Mouse (Mus musculus) stomach, embryonic 15.5 days (tissue): ENCODE measurements around the gene Tmem176b. TPM values are rescaled to one million over a fixed set of nuclear protein-coding genes. Genes with fewer than 3 reads are reported as not detected.
A peak's percentile ranks its signal among the peaks of the same experiment; 100 is the strongest.

Experiments used
- ATAC-seq: fragments of 200-750 bp; cut with Nextera tagmentation; 2 replicates; pipeline ENCODE4 v1.8.0; 2017; ENCODE audit warnings: low read depth, moderate number of reproducible peaks, moderate TSS enrichment; ENCODE audit not compliant: insufficient read depth, low FRiP score
- H3K27ac ChIP-seq: fragments of 300-500 bp; sonication (generic); 2 replicates; pipeline ENCODE4 v1.5.1; 2015; ENCODE audit warnings: mild to moderate bottlenecking, inconsistent platforms
- H3K27me3 ChIP-seq: fragments of 300-500 bp; sonication (generic); replicated peaks from 2 replicates; pipeline ENCODE4 v1.6.1; 2015; ENCODE audit warnings: inconsistent platforms
- H3K36me3 ChIP-seq: fragments of 300-500 bp; sonication (generic); 2 replicates; pipeline ENCODE4 v1.6.1; 2015; ENCODE audit warnings: inconsistent platforms
- H3K4me1 ChIP-seq: fragments of 300-500 bp; sonication (generic); 2 replicates; pipeline ENCODE4 v1.6.1; 2015; ENCODE audit warnings: inconsistent platforms
- H3K4me2 ChIP-seq: fragments of 300-500 bp; sonication (generic); 2 replicates; pipeline ENCODE4 v1.6.1; 2015; ENCODE audit warnings: mild to moderate bottlenecking, inconsistent platforms
- H3K4me3 ChIP-seq: fragments of 300-500 bp; sonication (generic); replicated peaks from 2 replicates; pipeline ENCODE4 v1.5.1; 2015; ENCODE audit warnings: inconsistent platforms
- H3K9ac ChIP-seq: fragments of 300-500 bp; sonication (generic); 2 replicates; pipeline ENCODE4 v1.6.1; 2015; ENCODE audit warnings: inconsistent platforms
- H3K9me3 ChIP-seq: fragments of 300-500 bp; sonication (generic); 2 replicates; pipeline ENCODE4 v1.6.1; 2016; ENCODE audit warnings: inconsistent platforms
- WGBS: fragments of 180-500 bp; shearing (Covaris S2); methylation state at CpG from one replicate; pipeline ENCODE4 v1.1.7; 2015; 5-methylcytosine and 5-hydroxymethylcytosine counted together
- polyA plus RNA-seq: library from polyadenylated mRNA; unstranded; fragments of >200 nt; fragmentation: Nextera tagmentation; extraction: Ambion mirVana; gene quantifications from 2 replicates; pipeline ENCODE4 v1.2.1, GENCODE M21; 2015

The Tmem176b gene
- polyA plus RNA-seq, 1 experiment from 2014 or later, result 315 TPM

DNA sequence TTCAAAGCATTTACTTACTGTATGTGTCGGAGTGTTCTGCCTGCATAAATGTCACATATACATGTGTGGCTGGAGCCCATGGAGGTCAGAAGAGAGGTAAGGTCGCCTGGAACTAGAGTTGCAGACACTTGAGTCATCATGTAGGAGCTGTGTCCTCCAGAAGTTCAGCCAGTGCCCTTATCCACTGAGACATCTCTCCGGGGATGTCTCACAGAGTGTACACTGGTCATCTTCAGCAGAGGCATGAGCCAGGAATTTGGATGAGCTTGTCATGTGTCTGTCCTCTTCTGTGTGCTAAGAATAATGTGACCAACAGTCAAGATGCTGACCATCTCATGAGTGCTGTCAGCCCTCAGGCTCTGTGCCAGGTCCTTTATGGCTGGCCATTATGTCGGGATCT lies 21.5 kb upstream of the Tmem176b start:
- H3K27me3 ChIP-seq, result no peaks in the 10 kb centered on the region
- H3K36me3 ChIP-seq, result no peaks in the 10 kb centered on the region
- H3K4me3 ChIP-seq, result no peak overlapping the region
- peaks cover 2% of the 10 kb centered on the region; the same call in 1 of the 2 replicates for H3K4me1 ChIP-seq
- no peak for ATAC-seq
- H3K9ac ChIP-seq, result no peak overlapping the region
- no peaks in the 10 kb centered on the region for H3K9me3 ChIP-seq
- WGBS, result 75% methylated on average over 4 of the region's 4 CpGs
- H3K27ac ChIP-seq, result no peak overlapping the region
- H3K4me2 ChIP-seq, result no peak overlapping the region

DNA sequence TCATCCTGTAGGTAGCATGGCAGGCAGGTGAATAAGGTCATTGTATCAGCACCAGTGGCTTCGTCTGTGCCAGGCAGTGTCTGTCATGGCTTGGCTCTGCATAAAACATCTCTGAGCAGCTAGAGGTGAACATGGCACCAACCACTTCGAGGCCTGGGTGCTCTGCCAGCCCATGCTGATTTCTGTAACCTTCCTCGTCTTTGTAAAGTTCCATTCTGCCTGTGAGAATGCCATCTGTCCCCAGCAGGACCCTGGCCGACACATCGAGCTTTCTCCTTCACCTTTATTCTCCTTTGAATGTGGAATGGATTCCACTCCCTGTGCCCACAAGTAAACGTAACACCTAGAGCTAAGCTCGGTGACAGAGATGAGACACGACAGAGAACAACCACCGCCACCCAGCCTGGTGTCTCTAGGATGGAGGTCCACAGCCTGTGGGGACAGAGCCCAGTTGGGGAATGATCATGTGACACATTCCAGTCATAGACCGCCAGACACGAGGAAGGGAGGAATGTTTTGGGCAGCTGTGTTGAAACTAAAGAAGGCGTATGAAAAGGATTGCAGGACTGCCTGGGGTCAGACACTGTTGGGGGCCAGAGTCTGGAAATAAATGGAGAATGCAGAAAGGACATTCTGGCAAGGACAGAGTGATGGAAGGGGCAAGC lies 20.5 kb upstream of the Tmem176b start:
- no peak overlapping the region for H3K9ac ChIP-seq
- no peak overlapping the region for H3K4me2 ChIP-seq
- H3K9me3 ChIP-seq, result no peaks in the 10 kb centered on the region
- H3K4me1 ChIP-seq, result peaks cover 2% of the 10 kb centered on the region; the same call in 1 of the 2 replicates
- ATAC-seq, result no peak
- 78% methylated on average over 12 of the region's 12 CpGs for WGBS
- H3K4me3 ChIP-seq, result no peak overlapping the region
- no peaks in the 10 kb centered on the region for H3K27me3 ChIP-seq
- no peak overlapping the region for H3K27ac ChIP-seq
- no peaks in the 10 kb centered on the region for H3K36me3 ChIP-seq

DNA sequence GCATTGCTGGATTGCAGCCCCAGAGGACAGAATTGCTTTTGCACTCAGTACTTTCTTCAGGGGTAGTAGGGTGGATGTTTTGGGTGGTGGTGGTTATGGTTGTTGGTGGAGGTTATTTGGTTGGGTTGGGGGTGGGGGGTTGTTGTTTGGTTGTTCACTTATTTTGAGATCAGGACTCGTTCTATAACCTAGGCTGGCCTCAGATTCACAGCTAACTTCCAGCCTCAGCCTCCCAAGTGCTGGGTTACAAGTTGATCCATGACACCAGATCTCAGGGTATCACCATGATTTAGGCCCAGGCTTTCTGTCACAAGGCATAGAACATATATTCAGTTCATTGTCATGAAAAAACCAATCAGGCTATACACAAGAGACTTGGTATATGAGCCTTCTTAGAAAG lies 19.6 kb upstream of the Tmem176b start:
- WGBS, result 92% methylated on average over 1 of the region's 1 CpGs
- Histone ChIP-seq H3K4me2 (no peak overlapping the region), H3K27me3 (no peaks in the 10 kb centered on the region), H3K9me3 (no peaks in the 10 kb centered on the region), H3K36me3 (no peaks in the 10 kb centered on the region), H3K4me1 (peaks cover 2% of the 10 kb centered on the region; the same call in 1 of the 2 replicates), H3K27ac (no peak overlapping the region), H3K9ac (no peak overlapping the region), H3K4me3 (no peak overlapping the region)
- ATAC-seq, result no peak

DNA sequence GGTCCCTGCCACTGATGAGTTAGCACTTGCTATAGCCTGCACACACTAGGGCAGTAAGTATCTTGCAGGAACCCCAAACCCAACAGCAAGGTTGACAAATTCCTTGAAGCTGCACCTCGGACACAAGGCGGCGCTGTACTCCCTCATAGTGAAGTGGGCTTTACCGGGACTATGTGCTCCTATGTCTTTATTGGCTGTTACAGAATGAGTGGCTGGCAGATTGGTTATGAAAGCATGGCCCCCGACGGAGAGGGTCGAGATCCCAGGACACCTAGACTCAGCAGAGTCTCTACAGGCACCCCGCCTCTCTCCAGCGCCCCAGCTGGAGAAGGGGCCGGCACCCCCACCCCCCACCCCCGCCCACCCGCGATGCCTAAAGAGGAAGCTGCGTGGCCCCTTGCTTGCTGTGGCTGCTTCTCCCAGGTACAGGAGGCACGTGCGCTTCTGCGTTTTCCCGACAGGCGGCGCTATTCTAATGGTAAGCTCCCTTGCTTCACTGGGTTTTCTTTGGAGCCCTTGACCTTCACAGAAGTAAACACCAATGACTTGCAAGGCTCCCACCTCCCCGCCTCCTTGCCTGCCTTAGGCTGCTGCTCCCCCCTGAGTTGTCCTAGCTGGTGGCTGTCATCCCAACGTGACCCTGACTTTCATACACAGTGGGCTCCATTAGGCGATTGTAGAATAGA lies 19.0 kb upstream of the Tmem176b start:
- Histone ChIP-seq H3K27ac (no peak overlapping the region), H3K27me3 (no peaks in the 10 kb centered on the region), H3K9me3 (no peaks in the 10 kb centered on the region), H3K4me3 (peak overlapping the region; percentile 26), H3K9ac (no peak overlapping the region), H3K4me1 (peaks cover 2% of the 10 kb centered on the region; the same call in 1 of the 2 replicates), H3K4me2 (peak overlapping the region; percentile 52), H3K36me3 (no peaks in the 10 kb centered on the region)
- peak; percentile 42; the same call in 1 of the 2 replicates for ATAC-seq
- WGBS, result 11% methylated on average over 23 of the region's 23 CpGs

DNA sequence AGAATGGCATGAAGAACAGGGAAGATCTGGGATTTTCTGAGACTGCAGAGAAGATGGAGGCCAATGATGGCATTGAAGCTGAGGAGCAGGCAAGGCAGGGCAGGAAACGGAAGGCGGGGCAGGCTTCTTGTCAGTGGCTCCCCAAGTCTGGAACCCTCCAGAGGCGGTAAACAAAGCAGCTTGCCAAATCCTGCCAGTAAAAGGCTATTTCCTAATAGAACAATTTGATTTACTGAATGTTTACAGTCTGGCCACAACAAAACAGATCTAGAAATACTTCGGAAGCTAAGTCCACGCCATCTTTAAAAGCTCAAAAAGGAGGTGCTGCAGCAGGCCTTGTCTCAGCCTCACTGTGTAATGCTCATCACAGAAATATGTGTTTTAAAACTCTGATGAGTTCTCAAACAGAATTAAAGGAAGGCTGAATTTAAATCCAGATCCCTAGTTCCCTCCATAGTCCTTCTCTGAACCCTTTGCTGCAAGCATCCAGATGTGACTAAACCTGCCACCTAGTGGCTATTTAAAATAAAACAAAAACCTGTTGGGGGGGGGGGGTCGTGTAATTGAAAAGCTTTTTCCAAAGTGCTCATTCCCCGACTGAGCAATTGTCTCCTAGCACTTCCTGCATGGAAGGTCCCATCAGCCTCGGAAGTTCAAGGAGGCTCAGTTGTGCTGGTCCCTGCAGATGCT lies 16.5 kb upstream of the Tmem176b start:
- H3K4me1 ChIP-seq, result peaks cover 2% of the 10 kb centered on the region; the same call in 1 of the 2 replicates
- H3K9ac ChIP-seq, result no peak overlapping the region
- H3K27ac ChIP-seq, result no peak overlapping the region
- no peak overlapping the region for H3K4me3 ChIP-seq
- no peaks in the 10 kb centered on the region for H3K36me3 ChIP-seq
- no peak overlapping the region for H3K4me2 ChIP-seq
- H3K27me3 ChIP-seq, result no peaks in the 10 kb centered on the region
- ATAC-seq, result no peak
- no peaks in the 10 kb centered on the region for H3K9me3 ChIP-seq
- WGBS, result 41% methylated on average over 8 of the region's 8 CpGs

DNA sequence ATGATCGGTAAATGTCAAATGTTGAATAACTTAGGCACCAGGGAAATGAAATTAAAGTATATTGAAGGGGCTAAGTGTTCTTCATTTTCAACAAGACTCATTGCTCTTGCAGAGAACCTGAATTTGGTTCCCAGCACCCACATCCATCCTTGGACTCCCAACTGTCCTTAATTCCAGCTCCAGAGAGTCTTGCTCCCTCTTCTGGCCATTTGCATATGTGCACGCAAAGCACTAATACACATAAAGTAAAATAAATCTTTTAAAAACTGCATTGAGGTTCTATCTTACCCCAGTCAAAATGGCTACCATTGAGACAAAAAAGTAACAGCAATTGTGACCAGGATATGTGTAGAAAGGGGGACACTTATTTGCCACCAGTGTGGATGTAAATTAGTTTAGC lies 12.9 kb upstream of the Tmem176b start:
- H3K4me3 ChIP-seq, result no peak overlapping the region
- H3K27me3 ChIP-seq, result no peaks in the 10 kb centered on the region
- H3K9ac ChIP-seq, result no peak overlapping the region
- no peak overlapping the region for H3K4me2 ChIP-seq
- 99% methylated on average over 2 of the region's 2 CpGs for WGBS
- peaks cover 2% of the 10 kb centered on the region; the same call in 1 of the 2 replicates for H3K4me1 ChIP-seq
- H3K9me3 ChIP-seq, result no peaks in the 10 kb centered on the region
- H3K27ac ChIP-seq, result no peak overlapping the region
- H3K36me3 ChIP-seq, result no peaks in the 10 kb centered on the region
- no peak for ATAC-seq

DNA sequence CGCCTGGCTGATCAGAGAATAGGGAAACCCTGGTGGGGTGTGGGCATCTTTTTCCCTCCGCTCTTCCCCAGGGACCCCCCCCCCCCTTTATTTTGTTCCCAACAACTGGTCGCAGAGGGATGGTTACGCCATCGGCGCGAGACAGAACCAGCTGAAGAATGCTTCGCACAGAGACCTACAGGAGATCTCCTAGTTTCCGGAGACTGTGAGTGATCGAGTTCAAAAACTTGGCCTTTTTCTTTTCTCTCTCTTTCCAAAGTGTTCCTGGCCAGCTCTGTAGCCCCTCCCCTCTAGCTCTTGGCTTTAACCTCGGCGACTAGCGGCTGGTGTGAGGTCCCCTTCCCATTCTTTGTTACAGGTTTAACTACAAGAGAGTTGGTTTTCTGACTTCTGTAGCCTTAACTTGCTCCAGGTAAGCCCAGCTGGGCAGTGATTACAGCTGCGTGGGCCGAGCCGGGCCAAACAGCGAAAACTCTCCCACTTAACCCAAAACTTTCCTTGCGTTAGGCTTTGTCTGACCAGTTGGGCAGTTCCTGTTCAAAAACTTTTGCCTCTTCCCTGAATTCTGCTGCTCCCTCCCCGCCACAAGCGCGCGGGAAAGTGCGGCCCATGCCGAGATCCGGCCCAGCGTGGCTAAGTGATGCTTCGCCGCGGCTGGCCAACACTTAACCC lies 10.7 kb upstream of the Tmem176b start:
- no peaks in the 10 kb centered on the region for H3K27me3 ChIP-seq
- H3K9me3 ChIP-seq, result no peaks in the 10 kb centered on the region
- ATAC-seq, result peak; percentile 50; the same call in 1 of the 2 replicates
- no peak overlapping the region for H3K9ac ChIP-seq
- peak overlapping the region; percentile 89 for H3K27ac ChIP-seq
- H3K36me3 ChIP-seq, result no peaks in the 10 kb centered on the region
- under 1% methylated on average over 29 of the region's 29 CpGs for WGBS
- H3K4me2 ChIP-seq, result peak overlapping the region; percentile 65
- H3K4me1 ChIP-seq, result no peaks in the 10 kb centered on the region
- H3K4me3 ChIP-seq, result peak overlapping the region; percentile 41

DNA sequence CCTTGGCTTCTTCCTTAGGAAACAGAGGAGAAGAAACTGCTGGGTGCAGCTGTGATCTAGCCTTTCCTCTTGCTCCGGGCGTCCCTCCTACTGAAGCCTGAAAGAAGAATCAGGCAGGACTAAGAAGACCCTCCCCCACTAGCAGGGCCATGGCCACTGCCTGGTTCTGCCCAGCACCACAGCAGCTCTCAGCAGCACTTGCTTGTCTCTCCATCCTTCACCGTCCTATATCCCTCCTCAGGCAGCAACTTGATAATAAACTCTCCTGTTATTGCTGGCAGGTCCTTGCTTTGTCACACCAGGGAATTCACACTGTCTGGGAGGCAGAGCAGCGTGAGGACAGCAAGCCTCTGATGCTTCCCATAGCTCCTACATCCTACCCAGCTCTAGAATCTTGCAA lies 3.8 kb upstream of the Tmem176b start:
- Histone ChIP-seq H3K9ac (no peak overlapping the region), H3K9me3 (no peaks in the 10 kb centered on the region), H3K27me3 (no peaks in the 10 kb centered on the region), H3K27ac (no peak overlapping the region), H3K36me3 (peaks cover 19% of the 10 kb centered on the region), H3K4me2 (no peak overlapping the region), H3K4me1 (peaks cover 9% of the 10 kb centered on the region; the same call in 1 of the 2 replicates), H3K4me3 (no peak overlapping the region)
- whole genome bisulfite sequencing, result 79% methylated on average over 4 of the region's 4 CpGs
- no peak for ATAC-seq

DNA sequence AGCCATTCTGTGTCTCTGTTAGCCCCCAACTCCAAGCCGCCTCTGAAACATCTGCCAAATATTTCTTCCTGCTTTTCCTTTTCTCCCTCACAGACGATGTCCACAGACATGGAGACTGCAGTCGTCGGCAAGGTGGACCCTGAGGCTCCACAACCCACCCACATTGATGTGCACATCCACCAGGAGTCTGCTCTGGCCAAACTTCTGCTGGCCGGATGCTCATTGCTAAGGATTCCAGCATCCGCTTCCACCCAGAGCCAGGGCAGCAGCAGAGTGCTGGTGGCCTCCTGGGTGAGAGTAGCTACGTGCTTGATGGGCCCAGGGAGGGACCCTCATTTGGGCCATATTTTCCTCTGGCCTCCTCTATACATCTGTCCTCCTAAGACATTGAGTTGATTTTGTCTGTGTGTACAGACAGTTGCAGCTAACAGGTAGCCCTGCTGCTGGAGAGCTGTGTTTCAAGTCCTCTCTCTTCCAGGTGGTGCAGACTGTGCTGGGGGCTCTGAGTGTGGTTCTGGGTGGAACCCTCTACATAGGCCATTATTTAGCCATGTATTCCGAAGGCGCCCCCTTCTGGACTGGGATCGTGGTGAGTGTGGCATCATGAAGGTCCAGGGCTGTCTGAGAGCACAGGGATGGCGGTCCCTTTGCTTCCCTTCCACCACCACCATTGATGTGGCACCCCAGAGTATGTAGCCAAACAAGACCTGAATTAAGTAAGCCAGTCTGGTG lies 981 bp upstream of the Tmem176b start:
- H3K9ac ChIP-seq, result no peak overlapping the region
- 47% methylated on average over 11 of the region's 11 CpGs for WGBS
- H3K4me2 ChIP-seq, result peak overlapping the region; percentile 81
- peak overlapping the region; percentile 93 for H3K27ac ChIP-seq
- no peak for ATAC-seq
- H3K4me3 ChIP-seq, result peak overlapping the region; percentile 56
- H3K27me3 ChIP-seq, result no peaks in the 10 kb centered on the region
- peaks cover 22% of the 10 kb centered on the region for H3K36me3 ChIP-seq
- H3K9me3 ChIP-seq, result no peaks in the 10 kb centered on the region
- H3K4me1 ChIP-seq, result peaks cover 22% of the 10 kb centered on the region

DNA sequence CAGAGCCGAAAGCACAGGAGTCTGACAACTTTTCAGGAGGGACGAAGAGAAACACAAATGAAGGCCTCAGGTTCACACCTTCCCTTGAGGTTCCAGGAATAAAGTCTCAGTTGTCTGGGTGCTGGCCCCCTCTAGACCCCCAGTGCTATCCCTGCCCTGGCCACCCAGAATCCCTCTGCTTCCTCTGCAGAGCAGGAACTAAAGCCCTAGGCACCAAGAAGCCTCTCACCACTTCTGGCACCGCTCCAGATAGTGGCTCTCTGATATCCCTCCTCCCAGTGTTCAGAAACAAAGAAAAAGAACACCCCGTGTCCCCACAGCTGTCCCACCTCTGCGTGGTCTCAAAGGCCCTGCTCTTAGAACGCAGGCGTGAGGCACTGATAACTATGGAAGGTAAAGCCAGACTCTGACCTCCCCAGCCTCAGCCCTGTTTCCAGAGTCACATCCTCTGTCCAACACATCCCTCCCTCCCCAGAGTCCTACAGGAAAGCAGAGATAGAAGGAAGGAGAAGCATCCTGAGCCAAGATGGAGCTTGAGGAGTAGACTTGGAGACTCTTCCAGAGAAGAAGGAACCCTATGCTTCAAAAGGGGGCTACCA lies 826 bp downstream of the Tmem176b start, which contains the start of gene Tmem176a:
TSS of gene Tmem176a (plus strand) at position 549 of the 599 bp plus-strand sequence.
- Histone ChIP-seq H3K27me3 (no peaks in the 10 kb centered on the region), H3K36me3 (peaks cover 31% of the 10 kb centered on the region), H3K27ac (peak within 1 kb of the TSS; percentile 93), H3K9ac (peak within 1 kb of the TSS; percentile 29), H3K9me3 (no peaks in the 10 kb centered on the region), H3K4me3 (peak within 1 kb of the TSS; percentile 56), H3K4me1 (peaks cover 22% of the 10 kb centered on the region), H3K4me2 (peak within 1 kb of the TSS; percentile 81)
- WGBS, result 4% methylated on average over 7 of the region's 7 CpGs
- ATAC-seq, result peak; percentile 7
